Mouse (Mus musculus): Measurements from ENCODE around the gene Snx1. TPM values are rescaled to one million over a fixed set of nuclear protein-coding genes. Genes with fewer than 3 reads are reported as not detected.
A peak's percentile ranks its signal among the peaks of the same experiment; 100 is the strongest.

Gene Snx1
- polyA plus RNA-seq, 1 experiment from 2014 or later, result 127 TPM

- H3K4me3 ChIP-seq (ENCODE audit: low read depth, low read length), result no peak overlapping the region
- no peak for ATAC-seq (ENCODE audit: low FRiP score)
- 86% methylated on average over 3 of the region's 3 CpGs for WGBS
- no peak for DNase-seq (ENCODE audit: low spot score)
- no peak overlapping the region for H3K27ac ChIP-seq (ENCODE audit: low read depth, low read length)
- H3K9ac ChIP-seq (ENCODE audit: low read depth, low read length), result no peak overlapping the region
- peaks cover 4% of the 10 kb centered on the region; the same call in 1 of the 2 replicates for H3K4me1 ChIP-seq (replicated peaks; ENCODE audit: control insufficient read depth, insufficient read depth, low read length)
- H3K9me3 ChIP-seq (ENCODE audit: control insufficient read depth, low read length), result no peaks in the 10 kb centered on the region
- no peak overlapping the region for H3K4me2 ChIP-seq (replicated peaks; ENCODE audit: low read depth, low read length)
- H3K27me3 ChIP-seq (ENCODE audit: control insufficient read depth, insufficient read depth, low read length), result peaks cover 11% of the 10 kb centered on the region
- peaks cover 15% of the 10 kb centered on the region for H3K36me3 ChIP-seq (ENCODE audit: control insufficient read depth, insufficient read depth, low read length)
Observed at GRCm38 (mm10) chr9:66063446-66063845, 62.9 kb downstream of the Snx1 start.

GRCm38 (mm10) chr9:66061656-66062055 lies 64.7 kb downstream of the Snx1 start:
- Histone ChIP-seq H3K4me3 (ENCODE audit: low read depth, low read length) (peak overlapping the region; percentile 4; the same call in 1 of the 2 replicates), H3K9ac (ENCODE audit: low read depth, low read length) (no peak overlapping the region), H3K4me1 (replicated peaks; ENCODE audit: control insufficient read depth, insufficient read depth, low read length) (peaks cover 4% of the 10 kb centered on the region; the same call in 1 of the 2 replicates), H3K27ac (ENCODE audit: low read depth, low read length) (no peak overlapping the region), H3K27me3 (ENCODE audit: control insufficient read depth, insufficient read depth, low read length) (no peaks in the 10 kb centered on the region), H3K4me2 (replicated peaks; ENCODE audit: low read depth, low read length) (peak overlapping the region; percentile 61; the same call in 1 of the 2 replicates), H3K36me3 (ENCODE audit: control insufficient read depth, insufficient read depth, low read length) (peaks cover 15% of the 10 kb centered on the region), H3K9me3 (ENCODE audit: control insufficient read depth, low read length) (no peaks in the 10 kb centered on the region)
- WGBS, result 92% methylated on average over 3 of the region's 3 CpGs
- ATAC-seq (ENCODE audit: low FRiP score) (no peak), DNase-seq (ENCODE audit: low spot score) (no peak)

GRCm38 (mm10) chr9:66060986-66061385 lies 65.4 kb downstream of the Snx1 start:
- H3K4me2 ChIP-seq (replicated peaks; ENCODE audit: low read depth, low read length), result peak overlapping the region; percentile 61
- peak overlapping the region; percentile 67; the same call in 1 of the 2 replicates for H3K27ac ChIP-seq (ENCODE audit: low read depth, low read length)
- peaks cover 4% of the 10 kb centered on the region; the same call in 1 of the 2 replicates for H3K4me1 ChIP-seq (replicated peaks; ENCODE audit: control insufficient read depth, insufficient read depth, low read length)
- WGBS, result 41% methylated on average over 4 of the region's 4 CpGs
- H3K9ac ChIP-seq (ENCODE audit: low read depth, low read length), result peak overlapping the region; percentile 90
- H3K36me3 ChIP-seq (ENCODE audit: control insufficient read depth, insufficient read depth, low read length), result peaks cover 15% of the 10 kb centered on the region
- no peaks in the 10 kb centered on the region for H3K9me3 ChIP-seq (ENCODE audit: control insufficient read depth, low read length)
- no peaks in the 10 kb centered on the region for H3K27me3 ChIP-seq (ENCODE audit: control insufficient read depth, insufficient read depth, low read length)
- H3K4me3 ChIP-seq (ENCODE audit: low read depth, low read length), result peak overlapping the region; percentile 80
- DNase-seq (ENCODE audit: low spot score) (peak; percentile 30), ATAC-seq (ENCODE audit: low FRiP score) (no peak)

GRCm38 (mm10) chr9:66060308-66060647 lies 66.1 kb downstream of the Snx1 start:
- H3K27ac ChIP-seq (ENCODE audit: low read depth, low read length), result peak overlapping the region; percentile 67; the same call in 1 of the 2 replicates
- peak overlapping the region; percentile 80 for H3K4me3 ChIP-seq (ENCODE audit: low read depth, low read length)
- no peaks in the 10 kb centered on the region for H3K9me3 ChIP-seq (ENCODE audit: control insufficient read depth, low read length)
- H3K4me2 ChIP-seq (replicated peaks; ENCODE audit: low read depth, low read length), result peak overlapping the region; percentile 61
- DNase-seq (ENCODE audit: low spot score), result no peak
- ATAC-seq (ENCODE audit: low FRiP score), result peak; percentile 73
- H3K36me3 ChIP-seq (ENCODE audit: control insufficient read depth, insufficient read depth, low read length), result peaks cover 12% of the 10 kb centered on the region
- WGBS, result under 1% methylated on average over 19 of the region's 20 CpGs
- peak overlapping the region; percentile 90 for H3K9ac ChIP-seq (ENCODE audit: low read depth, low read length)
- H3K4me1 ChIP-seq (replicated peaks; ENCODE audit: control insufficient read depth, insufficient read depth, low read length), result peaks cover 4% of the 10 kb centered on the region; the same call in 1 of the 2 replicates
- H3K27me3 ChIP-seq (ENCODE audit: control insufficient read depth, insufficient read depth, low read length), result no peaks in the 10 kb centered on the region

GRCm38 (mm10) chr9:66059583-66060307 lies 66.6 kb downstream of the Snx1 start, which contains the start of gene Ppib:
TSS of gene Ppib (plus strand) at chr9:66060222.
- Histone ChIP-seq H3K4me3 (ENCODE audit: low read depth, low read length) (peak within 1 kb of the TSS; percentile 80), H3K27me3 (ENCODE audit: control insufficient read depth, insufficient read depth, low read length) (no peaks in the 10 kb centered on the region), H3K4me1 (replicated peaks; ENCODE audit: control insufficient read depth, insufficient read depth, low read length) (peaks cover 4% of the 10 kb centered on the region; the same call in 1 of the 2 replicates), H3K9me3 (ENCODE audit: control insufficient read depth, low read length) (no peaks in the 10 kb centered on the region), H3K36me3 (ENCODE audit: control insufficient read depth, insufficient read depth, low read length) (peaks cover 11% of the 10 kb centered on the region), H3K9ac (ENCODE audit: low read depth, low read length) (peak within 1 kb of the TSS; percentile 90), H3K4me2 (replicated peaks; ENCODE audit: low read depth, low read length) (peak within 1 kb of the TSS; percentile 61), H3K27ac (ENCODE audit: low read depth, low read length) (peak within 1 kb of the TSS; percentile 67; the same call in 1 of the 2 replicates)
- ATAC-seq (ENCODE audit: low FRiP score) (peak; percentile 96), DNase-seq (ENCODE audit: low spot score) (peak; percentile 98)
- 1% methylated on average over 50 of the region's 51 CpGs for WGBS

- H3K4me3 ChIP-seq (ENCODE audit: low read depth, low read length), result no peak overlapping the region
- H3K36me3 ChIP-seq (ENCODE audit: control insufficient read depth, insufficient read depth, low read length), result no peaks in the 10 kb centered on the region
- ATAC-seq (ENCODE audit: low FRiP score) (no peak), DNase-seq (ENCODE audit: low spot score) (no peak)
- no peaks in the 10 kb centered on the region for H3K4me1 ChIP-seq (replicated peaks; ENCODE audit: control insufficient read depth, insufficient read depth, low read length)
- no peaks in the 10 kb centered on the region for H3K27me3 ChIP-seq (ENCODE audit: control insufficient read depth, insufficient read depth, low read length)
- no peak overlapping the region for H3K4me2 ChIP-seq (replicated peaks; ENCODE audit: low read depth, low read length)
- no peaks in the 10 kb centered on the region for H3K9me3 ChIP-seq (ENCODE audit: control insufficient read depth, low read length)
- H3K9ac ChIP-seq (ENCODE audit: low read depth, low read length), result no peak overlapping the region
- WGBS, result 32% methylated on average over 1 of the region's 1 CpGs
- H3K27ac ChIP-seq (ENCODE audit: low read depth, low read length), result no peak overlapping the region
Observed at GRCm38 (mm10) chr9:66053620-66054019, 72.8 kb downstream of the Snx1 start.

GRCm38 (mm10) chr9:66052731-66053130 lies 73.7 kb downstream of the Snx1 start:
- H3K36me3 ChIP-seq (ENCODE audit: control insufficient read depth, insufficient read depth, low read length), result no peaks in the 10 kb centered on the region
- no peaks in the 10 kb centered on the region for H3K27me3 ChIP-seq (ENCODE audit: control insufficient read depth, insufficient read depth, low read length)
- no peak for ATAC-seq (ENCODE audit: low FRiP score)
- H3K9me3 ChIP-seq (ENCODE audit: control insufficient read depth, low read length), result no peaks in the 10 kb centered on the region
- H3K9ac ChIP-seq (ENCODE audit: low read depth, low read length), result no peak overlapping the region
- 97% methylated on average over 1 of the region's 1 CpGs for WGBS
- no peak overlapping the region for H3K4me3 ChIP-seq (ENCODE audit: low read depth, low read length)
- no peak for DNase-seq (ENCODE audit: low spot score)
- H3K4me1 ChIP-seq (replicated peaks; ENCODE audit: control insufficient read depth, insufficient read depth, low read length), result no peaks in the 10 kb centered on the region
- H3K4me2 ChIP-seq (replicated peaks; ENCODE audit: low read depth, low read length), result no peak overlapping the region
- no peak overlapping the region for H3K27ac ChIP-seq (ENCODE audit: low read depth, low read length)

GRCm38 (mm10) chr9:66051493-66051892 lies 74.9 kb downstream of the Snx1 start:
- no peak overlapping the region for H3K4me3 ChIP-seq (ENCODE audit: low read depth, low read length)
- H3K9ac ChIP-seq (ENCODE audit: low read depth, low read length), result no peak overlapping the region
- no peaks in the 10 kb centered on the region for H3K27me3 ChIP-seq (ENCODE audit: control insufficient read depth, insufficient read depth, low read length)
- H3K36me3 ChIP-seq (ENCODE audit: control insufficient read depth, insufficient read depth, low read length), result no peaks in the 10 kb centered on the region
- WGBS, result 88% methylated on average over 4 of the region's 4 CpGs
- ATAC-seq (ENCODE audit: low FRiP score) (no peak), DNase-seq (ENCODE audit: low spot score) (no peak)
- H3K27ac ChIP-seq (ENCODE audit: low read depth, low read length), result no peak overlapping the region
- no peaks in the 10 kb centered on the region for H3K4me1 ChIP-seq (replicated peaks; ENCODE audit: control insufficient read depth, insufficient read depth, low read length)
- no peak overlapping the region for H3K4me2 ChIP-seq (replicated peaks; ENCODE audit: low read depth, low read length)
- H3K9me3 ChIP-seq (ENCODE audit: control insufficient read depth, low read length), result no peaks in the 10 kb centered on the region
